Mouse (Mus musculus): ENCODE data around the gene Abcd1. TPM values are rescaled to one million over a fixed set of nuclear protein-coding genes. Genes with fewer than 3 reads are reported as not detected.
"Not testable (repeated sequence)": the region's sequence is repeated elsewhere in the genome, so short reads cannot be mapped to it uniquely, and the experiment has no call there.

Gene Abcd1
- polyA plus RNA-seq, 1 experiment = 17.6 TPM

DNA sequence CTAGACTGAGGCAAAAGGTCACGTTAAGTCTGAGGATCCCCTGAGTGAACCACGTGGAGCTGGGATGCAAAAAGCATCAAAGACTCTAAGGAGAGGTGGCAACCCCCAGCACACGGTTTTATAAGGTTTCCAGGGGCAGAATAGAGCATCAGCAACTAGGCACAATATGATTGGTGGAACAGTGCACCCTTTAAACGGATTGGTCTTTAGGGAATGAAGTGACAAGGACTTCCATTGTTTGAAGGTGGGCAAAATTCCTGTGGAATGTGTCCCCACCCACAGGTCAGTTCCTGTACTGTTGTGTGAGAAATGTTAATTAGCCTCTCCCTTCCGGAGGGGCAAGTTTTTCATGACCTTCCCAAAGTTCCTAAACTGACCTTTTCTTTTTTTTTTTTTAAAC, 22.8 kb downstream of the Abcd1 start:
- DNase-seq (ENCODE audit: extremely low spot score in 1 of 2, low spot score in 1 of 2) = no peak

DNA sequence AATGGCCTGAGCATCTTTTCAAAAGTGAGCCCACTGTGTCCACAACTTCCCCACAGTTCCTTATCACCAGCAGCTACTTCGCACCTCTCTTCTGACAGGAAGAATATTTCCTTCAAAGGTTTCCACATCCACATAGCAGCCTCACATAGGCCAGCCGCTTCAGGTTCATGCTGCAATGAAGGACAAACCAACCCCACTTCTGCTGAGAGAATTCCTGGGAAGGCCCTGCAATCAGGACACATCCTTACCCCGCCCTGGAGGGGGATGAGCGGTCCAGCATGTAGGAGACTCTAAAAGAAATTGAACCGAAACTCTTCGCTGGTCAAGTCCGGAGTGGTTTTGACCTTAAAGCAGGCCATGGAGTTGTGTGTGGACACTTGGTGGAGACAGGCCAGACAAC, 23.4 kb downstream of the Abcd1 start:
- not testable (repeated sequence) for DNase-seq (ENCODE audit: extremely low spot score in 1 of 2, low spot score in 1 of 2)

- no peak for DNase-seq (ENCODE audit: extremely low spot score in 1 of 2, low spot score in 1 of 2)
Observed at GRCm38 (mm10) chrX:73744774-73745481, 28.5 kb downstream of the Abcd1 start.

DNA sequence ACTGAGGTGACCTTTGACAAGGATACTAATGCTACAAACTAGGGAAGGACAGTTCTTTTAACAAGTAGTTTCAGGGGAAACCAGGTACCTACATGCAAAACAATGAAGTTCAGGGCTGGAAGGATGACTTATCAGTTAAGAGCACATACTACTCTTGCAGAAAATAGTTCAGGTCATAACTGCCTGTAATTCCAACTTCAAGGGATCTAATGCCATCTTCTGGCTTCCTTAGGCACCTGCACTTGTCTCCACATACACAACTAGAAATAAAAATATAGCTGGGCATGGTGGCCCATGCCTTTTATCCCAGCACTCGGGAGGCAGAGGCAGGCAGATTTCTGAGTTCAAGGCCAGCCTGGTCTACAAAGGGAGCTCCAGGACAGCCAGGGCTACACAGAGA, 32.6 kb downstream of the Abcd1 start:
- no peak for DNase-seq (ENCODE audit: extremely low spot score in 1 of 2, low spot score in 1 of 2)

DNA sequence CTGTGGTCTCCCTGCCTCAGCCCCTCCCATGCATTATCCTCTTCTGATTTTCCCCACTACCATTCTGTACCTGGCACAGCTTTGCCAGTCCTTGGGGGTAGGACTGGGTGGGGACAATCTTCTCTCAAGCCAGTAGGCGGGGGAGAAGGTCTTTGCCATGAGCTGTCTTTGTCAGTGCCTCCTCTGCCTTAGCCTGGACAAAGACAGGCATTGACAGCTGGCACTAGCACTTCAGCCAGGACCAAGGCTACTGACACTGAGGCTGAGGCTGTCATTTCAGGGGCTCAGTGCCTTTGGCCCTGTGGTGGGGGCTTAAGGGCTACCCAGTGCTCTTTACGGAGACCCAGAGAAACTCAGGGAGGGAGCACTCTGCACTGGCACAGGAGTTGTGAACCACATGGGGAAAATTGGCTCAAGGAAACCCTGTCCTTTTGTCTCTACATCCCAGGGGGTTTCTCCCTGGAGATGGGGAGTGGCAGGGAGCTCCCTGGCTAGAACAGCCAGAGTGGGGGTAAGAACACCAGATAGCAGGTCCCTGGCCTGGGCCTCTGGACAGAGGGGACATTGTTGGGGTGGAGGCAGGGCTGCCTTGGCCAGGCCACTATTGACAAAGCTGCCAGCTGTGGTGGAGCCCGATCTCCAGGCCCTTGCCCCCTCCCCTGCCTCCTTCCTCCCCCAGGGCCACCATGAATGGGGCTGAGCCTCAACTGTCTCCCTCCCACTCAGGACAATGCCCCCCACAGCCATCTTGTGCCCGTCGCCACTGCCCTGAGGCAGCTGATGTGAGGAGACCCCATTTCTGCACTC, 40.1 kb downstream of the Abcd1 start, which contains the start of gene Plxnb3:
Gene Plxnb3, plus strand, starts transcription at position 757 of the 807 bp plus-strand sequence.
- no peak for DNase-seq (ENCODE audit: extremely low spot score in 1 of 2, low spot score in 1 of 2)

GRCm38 (mm10) chrX:73758611-73759290, 42.4 kb downstream of the Abcd1 start:
- DNase-seq (ENCODE audit: extremely low spot score in 1 of 2, low spot score in 1 of 2) = peak in 1 of 2 experiments; percentile 17

DNA sequence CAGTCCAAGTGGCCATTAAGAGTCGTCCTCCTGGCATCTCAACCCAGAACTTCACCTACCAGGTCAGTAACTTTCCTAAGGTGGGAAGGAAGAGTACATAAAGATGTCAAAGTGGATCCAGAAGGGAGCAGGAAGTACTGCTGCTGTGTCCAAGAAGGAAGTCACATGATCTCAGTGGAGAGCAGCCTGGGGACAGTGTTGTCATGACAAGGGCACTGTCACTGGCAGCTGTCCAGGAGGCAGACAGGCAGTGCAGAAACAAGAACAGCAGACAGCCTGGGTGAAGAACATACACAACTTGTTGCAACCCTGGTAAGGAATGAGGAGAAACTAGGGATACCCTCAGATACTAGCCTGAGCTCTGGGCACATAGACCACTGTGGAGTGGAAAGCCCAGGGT, 48.9 kb downstream of the Abcd1 start:
- no peak for DNase-seq (ENCODE audit: extremely low spot score in 1 of 2, low spot score in 1 of 2)

- no peak for DNase-seq (ENCODE audit: extremely low spot score in 1 of 2, low spot score in 1 of 2)
Observed at GRCm38 (mm10) chrX:73767267-73767666, 50.9 kb downstream of the Abcd1 start.

DNA sequence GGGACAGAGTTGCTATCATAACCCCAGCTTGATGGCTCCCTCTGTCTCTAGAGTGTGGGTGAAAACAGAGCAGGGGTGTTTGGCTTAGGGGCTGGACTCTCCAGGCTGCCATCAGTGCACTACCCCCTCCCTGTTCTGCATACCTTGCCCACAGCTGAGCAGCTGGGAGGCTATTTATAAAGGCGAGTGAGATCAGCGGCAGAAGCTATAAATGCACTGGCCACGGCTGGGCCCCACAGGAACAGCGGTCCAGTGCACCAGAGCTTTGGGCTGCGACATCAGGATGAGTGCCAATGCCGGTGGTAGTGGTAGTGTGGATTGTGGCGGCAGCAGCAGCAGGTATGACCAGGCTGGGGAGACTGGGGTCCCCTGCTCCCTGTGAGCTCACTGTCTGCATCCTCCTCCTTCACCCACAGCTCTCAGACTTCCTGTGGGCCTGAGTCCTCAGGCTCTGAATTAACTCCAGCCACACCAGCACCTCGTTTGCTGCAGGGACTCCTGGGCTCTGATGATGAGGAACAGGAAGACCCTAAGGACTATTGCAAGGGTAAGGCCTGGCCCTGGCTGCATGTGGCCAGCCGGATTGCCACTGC, 57.9 kb downstream of the Abcd1 start, which contains the start of gene Srpk3:
Gene Srpk3, plus strand, starts transcription at position 238 of the 593 bp plus-strand sequence.
- peak in 1 of 2 experiments; percentile 51 for DNase-seq (ENCODE audit: extremely low spot score in 1 of 2, low spot score in 1 of 2)

- DNase-seq (ENCODE audit: extremely low spot score in 1 of 2, low spot score in 1 of 2) = no peak
Observed at GRCm38 (mm10) chrX:73774802-73775483, 58.5 kb downstream of the Abcd1 start.

- DNase-seq (ENCODE audit: extremely low spot score in 1 of 2, low spot score in 1 of 2) = no peak
Observed at GRCm38 (mm10) chrX:73782227-73782626, 65.8 kb downstream of the Abcd1 start.

DNA sequence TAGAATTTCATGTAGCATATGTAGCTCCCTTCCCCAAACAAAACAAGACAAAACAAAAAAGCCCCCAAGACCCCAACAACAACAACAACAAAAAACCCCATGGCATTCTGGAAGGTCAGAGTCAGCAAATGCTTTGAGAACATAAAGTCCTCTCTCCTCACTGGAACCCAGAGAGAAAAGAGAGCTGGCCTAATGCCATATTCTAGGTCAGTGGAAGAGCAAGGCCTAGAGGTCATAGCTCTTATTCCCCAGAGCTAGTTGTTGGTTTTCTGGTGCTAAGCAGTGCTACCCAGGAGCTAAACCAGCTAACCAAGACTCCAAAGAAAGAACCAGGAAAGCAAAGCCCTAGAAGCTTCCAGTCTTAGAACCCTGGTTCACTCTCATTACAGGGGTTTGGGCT, 69.3 kb downstream of the Abcd1 start:
- DNase-seq (ENCODE audit: extremely low spot score in 1 of 2, low spot score in 1 of 2) = no peak

- peak; percentile 90 to 94 for DNase-seq (ENCODE audit: extremely low spot score in 1 of 2, low spot score in 1 of 2)
Observed at GRCm38 (mm10) chrX:73786364-73787224, 70.2 kb downstream of the Abcd1 start, which contains the start of the genes Idh3g and Ssr4. Gene Idh3g, minus strand, starts transcription at chrX:73786897. Gene Ssr4, plus strand, starts transcription at chrX:73787028.

GRCm38 (mm10) chrX:73787225-73787558, 70.8 kb downstream of the Abcd1 start:
- no peak for DNase-seq (ENCODE audit: extremely low spot score in 1 of 2, low spot score in 1 of 2)

Other genes starting within 250 kb of the Abcd1 start
- gene Bgn, start 233.0 kb upstream of the Abcd1 start, polyA plus RNA-seq (2012; rRNA removed) = 28.2 and 30.2 TPM in 2 replicates
- gene Atp2b3, start 213.5 kb upstream of the Abcd1 start, polyA plus RNA-seq (2012; rRNA removed) = 29.2 and 35.8 TPM in 2 replicates
- gene Dusp9, start 77.2 kb upstream of the Abcd1 start, polyA plus RNA-seq (2012; rRNA removed) = 1.0 and 1.8 TPM in 2 replicates
- gene Pnck, start 56.5 kb upstream of the Abcd1 start, polyA plus RNA-seq (2012; rRNA removed) = 94.2 and 126 TPM in 2 replicates
- 116 TPM in 2 replicates for gene Slc6a8, start 43.4 kb upstream of the Abcd1 start, polyA plus RNA-seq (2012; rRNA removed)
- gene Bcap31, start 422 bp upstream of the Abcd1 start, polyA plus RNA-seq (2012; rRNA removed) = 77.3 and 81.6 TPM in 2 replicates
- 11.4 and 12.2 TPM in 2 replicates for gene Plxnb3, start 40.5 kb downstream of the Abcd1 start, polyA plus RNA-seq (2012; rRNA removed)
- gene Srpk3, start 57.8 kb downstream of the Abcd1 start, polyA plus RNA-seq (2012; rRNA removed) = 19.1 and 20.2 TPM in 2 replicates
- gene Idh3g, start 70.3 kb downstream of the Abcd1 start, polyA plus RNA-seq (2012; rRNA removed) = 545 and 567 TPM in 2 replicates
- 142 and 161 TPM in 2 replicates for gene Ssr4, start 70.4 kb downstream of the Abcd1 start, polyA plus RNA-seq (2012; rRNA removed)
- 89.4 and 92.9 TPM in 2 replicates for gene Pdzd4, start 108.4 kb downstream of the Abcd1 start, polyA plus RNA-seq (2012; rRNA removed)
- gene Avpr2, start 175.5 kb downstream of the Abcd1 start, polyA plus RNA-seq (2012; rRNA removed) = not detected in 2 replicates
- 88.7 and 113 TPM in 2 replicates for gene L1cam, start 179.5 kb downstream of the Abcd1 start, polyA plus RNA-seq (2012; rRNA removed)
- gene Arhgap4, start 205.3 kb downstream of the Abcd1 start, polyA plus RNA-seq (2012; rRNA removed) = 6.4 and 7.3 TPM in 2 replicates
- 77.6 and 80.3 TPM in 2 replicates for gene Naa10, start 205.3 kb downstream of the Abcd1 start, polyA plus RNA-seq (2012; rRNA removed)
- gene Renbp, start 214.3 kb downstream of the Abcd1 start, polyA plus RNA-seq (2012; rRNA removed) = 9.2 and 10.0 TPM in 2 replicates
- gene Hcfc1, start 249.8 kb downstream of the Abcd1 start, polyA plus RNA-seq (2012; rRNA removed) = 41.1 and 44.0 TPM in 2 replicates

Measured in frontal cortex, adult 2 months (tissue).